Mouse (Mus musculus) hindbrain, embryonic 16.5 days (tissue): ENCODE results near the gene Capg. TPM values are rescaled to one million over a fixed set of nuclear protein-coding genes. Genes with fewer than 3 reads are reported as not detected.

Experiments
- ATAC-seq: fragments of 200-750 bp; cut with Nextera tagmentation; 2 replicates; pipeline ENCODE4 v1.8.0; 2017; ENCODE audit warnings: moderate TSS enrichment, moderate library complexity
- H3K27ac ChIP-seq: fragments of 300-500 bp; sonication (generic); 2 replicates; pipeline ENCODE4 v1.5.1; 2014; ENCODE audit warnings: low read depth, mild to moderate bottlenecking, control low read depth, low read length, moderate library complexity
- H3K27me3 ChIP-seq: fragments of 300-500 bp; sonication (generic); replicated peaks from 2 replicates; pipeline ENCODE4 v1.6.1; 2014; ENCODE audit warnings: low read length; ENCODE audit not compliant: control insufficient read depth, insufficient read depth
- H3K36me3 ChIP-seq: fragments of 300-500 bp; sonication (generic); 2 replicates; pipeline ENCODE4 v1.6.1; 2014; ENCODE audit warnings: mild to moderate bottlenecking, low read length, moderate library complexity, mixed read lengths; ENCODE audit not compliant: control insufficient read depth, insufficient read depth
- H3K4me1 ChIP-seq: fragments of 300-500 bp; sonication (generic); 2 replicates; pipeline ENCODE4 v1.6.1; 2014; ENCODE audit warnings: low read depth, low read length; ENCODE audit not compliant: control insufficient read depth, insufficient read depth
- H3K4me2 ChIP-seq: fragments of 300-500 bp; sonication (generic); 2 replicates; pipeline ENCODE4 v1.6.1; 2014; ENCODE audit warnings: mild to moderate bottlenecking, low read length, control low read depth, moderate library complexity
- H3K4me3 ChIP-seq: fragments of 300-500 bp; sonication (generic); 2 replicates; pipeline ENCODE4 v1.5.1; 2014; ENCODE audit warnings: mild to moderate bottlenecking, low read length, control low read depth, moderate library complexity
- H3K9ac ChIP-seq: fragments of 300-500 bp; sonication (generic); 2 replicates; pipeline ENCODE4 v1.6.1; 2014; ENCODE audit warnings: low read depth, mild to moderate bottlenecking, control low read depth, low read length, moderate library complexity
- H3K9me3 ChIP-seq: fragments of 300-500 bp; sonication (generic); 2 replicates; pipeline ENCODE4 v1.6.1; 2014; ENCODE audit warnings: mild to moderate bottlenecking, low read length, moderate library complexity; ENCODE audit not compliant: control insufficient read depth
- WGBS: fragments of 180-500 bp; shearing (Covaris S2); extraction: QIAGEN DNeasy Blood & Tissue Kit; methylation state at CpG from one replicate; pipeline ENCODE4 v1.1.7; 2014; 5-methylcytosine and 5-hydroxymethylcytosine counted together
- polyA plus RNA-seq: library from polyadenylated mRNA; unstranded; fragments of >200 nt; fragmentation: Nextera tagmentation; extraction: Ambion mirVana; gene quantifications from 2 replicates; pipeline ENCODE4 v1.2.1, GENCODE M21; 2015

The Capg gene
- polyA plus RNA-seq, 1 experiment from 2014 or later = 10.2 TPM

GRCm38 (mm10) chr6:72538562-72539031, 5.6 kb upstream of the Capg start:
- H3K27ac ChIP-seq = peak overlapping the region; percentile 66

GRCm38 (mm10) chr6:72543265-72543850, 833 bp upstream of the Capg start:
- Histone ChIP-seq H3K4me2 (no peak overlapping the region), H3K27me3 (no peaks in the 10 kb centered on the region), H3K36me3 (no peaks in the 10 kb centered on the region), H3K27ac (no peak overlapping the region), H3K4me3 (no peak overlapping the region), H3K9me3 (no peaks in the 10 kb centered on the region), H3K9ac (no peak overlapping the region), H3K4me1 (peaks cover 2% of the 10 kb centered on the region)
- 61% methylated on average over 12 of the region's 12 CpGs for WGBS
- no peak for ATAC-seq

More at GRCm38 (mm10) chr6:72538562-72539031, 5.6 kb upstream of the Capg start:
- 2% methylated on average over 14 of the region's 16 CpGs for WGBS
- H3K4me3 ChIP-seq = peak overlapping the region; percentile 55
- H3K9ac ChIP-seq = peak overlapping the region; percentile 74
- peaks cover 10% of the 10 kb centered on the region for H3K4me1 ChIP-seq
- no peaks in the 10 kb centered on the region for H3K27me3 ChIP-seq
- H3K36me3 ChIP-seq = no peaks in the 10 kb centered on the region
- ATAC-seq = peak; percentile 97
- peak overlapping the region; percentile 76 for H3K4me2 ChIP-seq
- no peaks in the 10 kb centered on the region for H3K9me3 ChIP-seq

GRCm38 (mm10) chr6:72545377-72545776, 1.2 kb downstream of the Capg start:
- Histone ChIP-seq H3K4me1 (no peaks in the 10 kb centered on the region), H3K27me3 (no peaks in the 10 kb centered on the region), H3K27ac (no peak overlapping the region), H3K9ac (no peak overlapping the region), H3K4me2 (no peak overlapping the region), H3K36me3 (no peaks in the 10 kb centered on the region), H3K9me3 (no peaks in the 10 kb centered on the region), H3K4me3 (no peak overlapping the region)
- no peak for ATAC-seq
- 56% methylated on average over 7 of the region's 7 CpGs for WGBS

GRCm38 (mm10) chr6:72547121-72547520, 2.9 kb downstream of the Capg start:
- no peak for ATAC-seq
- 91% methylated on average over 2 of the region's 2 CpGs for WGBS
- no peak overlapping the region for H3K4me2 ChIP-seq
- no peaks in the 10 kb centered on the region for H3K9me3 ChIP-seq
- H3K4me3 ChIP-seq = no peak overlapping the region
- no peaks in the 10 kb centered on the region for H3K36me3 ChIP-seq
- no peaks in the 10 kb centered on the region for H3K4me1 ChIP-seq
- no peak overlapping the region for H3K27ac ChIP-seq
- H3K27me3 ChIP-seq = no peaks in the 10 kb centered on the region
- H3K9ac ChIP-seq = no peak overlapping the region

GRCm38 (mm10) chr6:72547862-72548261, 3.7 kb downstream of the Capg start:
- ATAC-seq = no peak
- 91% methylated on average over 3 of the region's 3 CpGs for WGBS

GRCm38 (mm10) chr6:72549041-72549580, 4.9 kb downstream of the Capg start:
- Histone ChIP-seq H3K9me3 (no peaks in the 10 kb centered on the region), H3K4me2 (no peak overlapping the region), H3K27me3 (no peaks in the 10 kb centered on the region), H3K4me3 (no peak overlapping the region), H3K4me1 (peaks cover 12% of the 10 kb centered on the region), H3K27ac (no peak overlapping the region), H3K9ac (no peak overlapping the region), H3K36me3 (no peaks in the 10 kb centered on the region)
- 74% methylated on average over 9 of the region's 9 CpGs for WGBS
- no peak for ATAC-seq

More at GRCm38 (mm10) chr6:72547862-72548261, 3.7 kb downstream of the Capg start:
- Histone ChIP-seq H3K4me3 (no peak overlapping the region), H3K4me2 (no peak overlapping the region), H3K27ac (no peak overlapping the region), H3K9me3 (no peaks in the 10 kb centered on the region), H3K9ac (no peak overlapping the region), H3K4me1 (peaks cover 5% of the 10 kb centered on the region; the same call in 1 of the 2 replicates), H3K36me3 (no peaks in the 10 kb centered on the region), H3K27me3 (no peaks in the 10 kb centered on the region)

- no peak overlapping the region for H3K4me3 ChIP-seq
- no peak overlapping the region for H3K9ac ChIP-seq
- WGBS = 67% methylated on average over 6 of the region's 6 CpGs
- no peak overlapping the region for H3K4me2 ChIP-seq
- no peaks in the 10 kb centered on the region for H3K27me3 ChIP-seq
- H3K4me1 ChIP-seq = peaks cover 12% of the 10 kb centered on the region
- H3K27ac ChIP-seq = no peak overlapping the region
- no peaks in the 10 kb centered on the region for H3K9me3 ChIP-seq
- H3K36me3 ChIP-seq = no peaks in the 10 kb centered on the region
- ATAC-seq = no peak
These were observed 5.8 kb downstream of the Capg start for GRCm38 (mm10) chr6:72550025-72550424.

GRCm38 (mm10) chr6:72550503-72551100, 6.4 kb downstream of the Capg start:
- no peaks in the 10 kb centered on the region for H3K36me3 ChIP-seq
- H3K4me3 ChIP-seq = no peak overlapping the region
- no peak overlapping the region for H3K4me2 ChIP-seq
- H3K9me3 ChIP-seq = no peaks in the 10 kb centered on the region
- 81% methylated on average over 10 of the region's 10 CpGs for WGBS
- no peak overlapping the region for H3K27ac ChIP-seq
- no peaks in the 10 kb centered on the region for H3K27me3 ChIP-seq
- no peak overlapping the region for H3K9ac ChIP-seq
- ATAC-seq = no peak
- H3K4me1 ChIP-seq = peaks cover 12% of the 10 kb centered on the region
